Mouse (Mus musculus) v-Abl transformed pro-B cells (cell line): ENCODE measurements around the gene Abcd4.

Experiments used
- in situ Hi-C, 2 experiments: fragments of 400-800 bp; cut with MboI; formaldehyde crosslinking; loops; one replicate each; pipeline ENCODE4 v1.15.1; 2025; ENCODE audit not compliant: unreplicated experiment in 2 of 2

Abcd4 gene

DNA sequence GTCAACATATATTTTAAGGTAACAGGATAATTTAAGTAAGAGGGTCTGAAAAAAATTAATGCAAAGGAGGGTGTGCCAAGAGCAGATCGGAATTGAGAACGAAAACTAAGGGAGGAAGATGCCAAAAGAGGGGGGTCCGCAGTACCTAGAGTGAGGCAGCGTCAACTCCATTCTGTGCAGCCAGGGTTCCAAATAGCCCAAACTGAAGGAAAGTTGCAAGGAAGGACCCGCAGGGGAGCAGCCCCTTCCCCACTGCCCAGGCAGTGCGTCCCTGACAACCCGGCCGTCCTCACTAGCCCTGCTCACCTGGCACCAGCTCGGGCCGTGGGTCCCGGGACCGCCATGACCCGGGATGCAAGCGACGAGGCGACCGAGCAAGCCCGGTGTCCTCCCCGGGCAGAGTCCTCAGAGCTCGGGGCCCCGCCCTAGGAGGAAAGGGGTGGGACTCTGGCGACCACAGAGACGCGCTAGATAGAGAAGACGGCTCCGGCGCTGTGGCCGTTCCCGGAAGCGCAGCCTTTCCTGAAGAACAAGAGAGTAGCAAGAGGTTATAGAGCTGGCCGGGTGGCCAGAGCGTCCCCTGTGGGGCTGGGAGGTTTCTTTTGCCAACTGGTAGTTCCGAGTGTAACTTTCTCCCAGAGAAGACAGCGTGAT is at the start of gene Abcd4:
Gene Abcd4 (minus strand): TSS at position 437 of the 654 bp plus-strand sequence.
- in situ Hi-C loops, result no loop called here

DNA sequence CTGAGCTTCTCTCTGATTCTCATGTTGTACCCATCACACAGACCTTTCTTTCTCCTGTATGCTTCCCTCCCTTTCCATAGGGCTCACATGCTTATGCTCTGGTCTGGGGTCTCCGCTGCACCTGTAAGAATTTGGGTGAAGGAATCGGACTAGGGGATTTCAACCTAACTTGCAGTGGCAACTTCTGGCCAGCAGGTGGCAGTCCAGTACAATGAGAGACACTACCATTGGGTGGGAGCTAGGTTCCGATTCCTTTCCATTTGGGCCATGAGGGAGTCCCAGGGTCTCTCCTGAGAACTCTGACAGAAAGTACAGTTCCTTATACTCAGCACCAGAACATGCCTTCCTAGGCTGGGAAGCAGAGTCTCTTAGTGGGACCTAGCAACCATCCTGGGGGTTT is 36.7 kb upstream of the Abcd4 start:
- in situ Hi-C loops, result loop anchor here (10.0 to 25.0 kb wide), 3 partner anchors 381 to 658 kb away; no protein-coding TSS in a partner anchor

DNA sequence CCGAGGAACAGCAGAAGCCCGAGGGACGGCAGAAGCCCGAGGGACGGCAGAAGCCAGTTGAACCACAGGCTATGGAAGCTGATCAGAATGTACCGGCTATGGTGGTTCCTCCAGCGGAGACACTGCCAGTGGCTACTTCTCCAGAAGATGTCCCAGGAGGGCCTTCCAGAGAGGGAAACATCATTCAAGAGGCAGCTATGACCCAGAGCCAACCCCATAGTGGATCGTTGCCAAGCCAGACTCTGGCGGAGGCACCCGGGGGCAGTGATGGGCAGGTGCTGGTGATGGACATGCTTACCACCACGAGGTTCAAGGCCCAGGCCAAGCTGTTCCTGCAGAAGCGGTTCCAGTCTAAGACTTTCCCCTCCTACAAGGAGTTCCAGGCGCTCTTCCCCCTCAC is 33.0 kb upstream of the Abcd4 start:
- in situ Hi-C loops, result loop anchor here (10.0 to 25.0 kb wide), 3 partner anchors 385 to 662 kb away; no protein-coding TSS in a partner anchor

DNA sequence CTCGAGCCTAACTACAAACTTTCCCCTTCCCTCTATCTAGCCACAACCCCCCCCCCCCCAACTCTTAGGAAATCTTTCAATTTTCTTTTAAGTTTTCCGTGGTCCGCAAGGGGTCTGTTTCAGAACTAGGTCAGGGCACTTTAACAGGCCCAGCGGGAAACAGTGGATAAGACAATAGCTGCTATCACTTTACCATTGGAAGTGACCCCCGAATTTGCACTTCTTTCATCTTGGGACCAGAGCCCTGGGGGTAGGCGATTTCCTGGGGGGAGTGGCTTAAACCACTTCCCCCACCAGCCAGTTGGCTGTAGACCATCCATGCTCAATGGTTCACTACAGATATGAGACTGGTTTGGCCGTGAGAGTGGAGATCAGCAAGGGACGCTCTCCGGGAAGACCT is 23.4 kb upstream of the Abcd4 start, which contains the start of gene Vrtn:
Gene Vrtn (plus strand): TSS at position 366 of the 400 bp plus-strand sequence.
- in situ Hi-C loops, result loop anchor here in 1 of 2 experiments (25.0 kb wide), 1 partner anchor 672 kb away; no protein-coding TSS in a partner anchor

DNA sequence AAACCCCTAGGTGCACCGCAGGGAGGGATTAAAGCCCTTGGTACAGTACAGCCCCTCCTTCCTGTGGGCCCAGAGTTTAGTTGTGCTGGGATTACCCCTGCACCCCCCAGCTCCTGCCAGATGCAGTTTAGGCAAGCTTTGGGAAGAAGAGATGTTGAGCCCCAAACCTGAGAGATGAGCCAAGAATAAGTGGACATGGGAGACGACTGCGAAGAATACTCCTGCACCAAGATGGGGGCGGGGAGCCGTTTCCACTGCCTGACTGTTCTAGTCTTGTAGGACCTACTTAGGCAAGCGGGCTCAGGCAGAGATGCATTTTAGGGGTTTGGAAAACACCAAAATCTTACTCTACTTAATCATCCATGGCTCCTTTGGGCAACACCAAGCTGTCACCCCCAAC is 23.0 kb upstream of the Abcd4 start:
- in situ Hi-C loops, result loop anchor here in 1 of 2 experiments (25.0 kb wide), 1 partner anchor 672 kb away; no protein-coding TSS in a partner anchor

DNA sequence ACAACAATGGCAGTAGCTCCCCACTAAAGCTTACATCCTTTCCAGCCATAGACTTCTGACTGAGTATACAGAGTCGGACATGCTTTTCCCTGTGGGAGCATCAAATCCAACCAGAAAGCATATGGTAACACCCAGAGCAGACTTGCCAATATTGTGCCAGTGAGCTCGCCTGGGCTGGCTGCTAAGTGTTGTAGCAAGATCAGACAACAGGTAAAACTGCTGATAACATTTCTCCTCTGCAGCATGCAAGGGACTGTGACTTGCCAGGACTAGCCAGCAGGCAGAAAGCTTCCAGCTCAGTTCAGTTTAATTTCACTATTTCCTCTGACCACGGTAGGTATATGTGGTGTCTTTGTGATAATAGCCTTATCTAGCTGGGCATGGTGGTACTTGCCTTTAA is 14.7 kb upstream of the Abcd4 start:
- in situ Hi-C loops, result loop anchor here in 1 of 2 experiments (25.0 kb wide), 1 partner anchor 680 kb away; no protein-coding TSS in a partner anchor

DNA sequence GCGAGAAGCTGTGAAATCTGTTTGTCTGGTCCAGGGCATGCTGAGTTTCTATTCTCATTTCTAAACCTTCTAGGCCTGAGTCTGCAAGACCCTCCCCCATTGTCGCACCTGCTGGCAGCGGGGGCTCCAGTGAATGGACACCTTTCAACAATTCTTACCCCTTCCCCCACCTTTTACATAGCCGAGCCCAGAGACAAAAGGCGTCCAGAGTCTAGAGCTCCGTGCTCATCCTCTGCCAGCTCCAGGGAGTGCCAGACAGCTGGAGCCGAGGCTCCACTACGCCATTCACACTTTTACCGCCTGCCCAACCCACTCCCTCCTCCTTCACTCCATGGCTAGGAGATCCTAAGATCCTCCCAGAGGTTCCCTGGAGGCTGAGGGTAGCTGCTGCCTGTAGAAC is 7.9 kb upstream of the Abcd4 start:
- in situ Hi-C loops, result loop anchor here in 1 of 2 experiments (25.0 kb wide), 1 partner anchor 687 kb away; no protein-coding TSS in a partner anchor

DNA sequence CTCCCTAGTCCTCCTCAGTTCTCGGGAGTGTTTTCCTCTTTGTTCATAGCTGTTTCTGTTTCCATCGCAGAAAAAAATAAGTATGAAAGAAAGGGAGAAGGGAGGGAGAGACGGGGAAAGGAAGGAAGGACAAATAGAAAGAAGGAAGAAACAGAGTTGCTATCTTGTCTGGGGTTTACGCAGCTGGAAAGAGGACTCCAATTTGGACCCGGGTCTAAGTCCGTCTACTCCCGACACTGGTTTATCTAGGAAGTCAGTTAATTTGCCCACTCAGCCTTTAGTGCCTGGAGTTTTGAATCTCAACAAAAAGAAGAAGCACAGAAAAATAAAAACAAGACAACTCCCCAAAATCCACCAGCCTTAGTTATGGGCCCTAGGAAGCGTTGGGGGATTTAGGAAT is 7.4 kb upstream of the Abcd4 start:
- in situ Hi-C loops, result no loop called here

DNA sequence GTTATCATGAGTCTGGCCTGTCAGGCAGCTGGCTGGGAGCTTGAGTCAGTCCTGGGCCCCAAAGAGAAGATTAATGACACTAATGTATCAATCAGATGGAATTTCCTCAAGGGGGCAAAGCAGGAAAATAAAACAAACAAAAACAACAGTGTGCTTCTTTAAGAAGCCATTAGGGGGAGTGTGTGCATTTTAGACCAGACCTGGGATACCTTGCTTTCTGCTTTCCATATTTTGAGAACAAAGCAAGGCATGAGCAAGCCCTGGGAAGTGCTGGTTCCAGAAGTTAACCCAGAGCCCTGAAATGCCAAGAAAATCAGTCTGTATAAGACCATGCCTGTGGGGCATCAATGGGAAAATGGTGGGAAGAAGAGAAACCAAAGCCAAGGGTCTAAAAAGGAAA is 3.8 kb upstream of the Abcd4 start:
- in situ Hi-C loops, result no loop called here

DNA sequence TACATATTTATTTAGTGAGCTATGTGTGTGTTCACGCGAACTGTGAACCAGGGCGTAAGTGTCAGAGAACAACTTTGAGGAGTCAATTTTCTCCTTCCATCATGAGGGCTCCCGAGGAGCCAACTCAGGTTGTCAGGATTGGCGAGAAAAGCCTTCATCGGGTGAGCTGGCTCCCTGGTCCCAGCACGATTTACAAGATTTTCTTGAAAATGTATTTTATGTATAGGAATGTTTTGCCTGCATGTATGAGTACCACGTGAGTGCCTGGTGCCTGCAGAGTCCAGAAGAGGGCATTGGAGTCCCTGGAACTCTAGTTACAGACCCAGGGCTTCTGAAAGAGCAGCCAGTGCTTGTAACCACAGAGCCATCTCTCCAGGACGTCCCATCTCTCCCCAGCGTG is 450 bp upstream of the Abcd4 start:
- in situ Hi-C loops, result no loop called here

DNA sequence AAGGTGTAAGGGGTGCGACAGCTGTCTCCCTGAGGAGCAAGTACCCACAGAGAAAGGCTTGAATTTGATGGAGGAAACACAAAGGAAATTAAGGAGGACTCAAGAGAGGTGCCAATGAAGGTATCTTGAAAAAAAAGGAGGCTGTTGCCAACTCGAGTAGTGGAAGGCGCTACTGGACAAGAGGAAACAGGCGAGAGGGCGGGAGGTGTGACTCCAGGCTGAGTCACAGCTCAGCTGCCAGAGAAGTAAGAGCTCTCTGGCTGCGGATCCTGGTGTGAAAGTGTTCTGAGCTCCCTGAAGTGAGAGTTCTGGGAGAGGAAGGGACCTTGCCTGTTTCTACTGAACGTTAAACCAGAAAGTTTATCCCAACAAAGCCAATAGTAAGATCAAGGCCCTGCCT is 2.7 kb downstream of the Abcd4 start:
- in situ Hi-C loops, result no loop called here

DNA sequence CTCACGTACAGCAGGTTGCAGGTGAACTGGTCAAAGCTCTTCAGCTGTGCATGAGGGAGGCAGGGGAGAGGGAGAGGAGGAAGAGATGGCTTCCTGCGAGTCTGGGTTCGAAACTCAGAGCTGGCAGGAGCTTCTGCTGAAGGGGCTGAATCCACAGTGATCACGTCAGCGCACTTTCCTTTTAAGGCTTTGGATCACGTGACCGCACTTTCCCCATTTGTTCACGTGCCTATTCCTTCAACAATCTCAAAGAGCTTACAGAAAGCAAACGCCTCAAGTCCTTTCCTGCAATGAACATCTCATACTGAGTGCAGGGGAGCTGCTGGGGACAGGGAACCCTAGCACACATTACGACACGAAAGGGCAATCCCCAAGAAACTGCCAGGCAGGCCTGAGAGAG is 3.2 kb downstream of the Abcd4 start:
- in situ Hi-C loops, result no loop called here

DNA sequence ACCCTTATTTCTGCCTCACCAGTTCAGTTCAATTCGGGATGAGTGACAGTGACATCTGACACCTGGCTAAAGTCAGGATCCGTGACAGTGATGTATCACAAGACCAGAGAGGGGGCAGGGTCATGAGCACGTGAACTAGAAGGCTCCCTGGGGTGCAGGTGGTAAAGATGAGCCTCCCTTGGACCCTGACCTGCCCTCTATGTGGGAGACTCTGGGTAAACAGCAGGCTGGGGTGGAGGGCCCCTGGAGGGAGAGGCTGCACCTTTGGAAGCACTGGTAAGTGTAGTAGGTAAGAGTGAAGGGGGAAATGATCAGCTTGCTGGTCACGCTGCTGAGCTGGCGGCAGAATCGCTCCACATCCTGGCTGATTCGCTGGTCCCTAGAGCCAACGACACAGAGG is 4.7 kb downstream of the Abcd4 start:
- in situ Hi-C loops, result no loop called here

DNA sequence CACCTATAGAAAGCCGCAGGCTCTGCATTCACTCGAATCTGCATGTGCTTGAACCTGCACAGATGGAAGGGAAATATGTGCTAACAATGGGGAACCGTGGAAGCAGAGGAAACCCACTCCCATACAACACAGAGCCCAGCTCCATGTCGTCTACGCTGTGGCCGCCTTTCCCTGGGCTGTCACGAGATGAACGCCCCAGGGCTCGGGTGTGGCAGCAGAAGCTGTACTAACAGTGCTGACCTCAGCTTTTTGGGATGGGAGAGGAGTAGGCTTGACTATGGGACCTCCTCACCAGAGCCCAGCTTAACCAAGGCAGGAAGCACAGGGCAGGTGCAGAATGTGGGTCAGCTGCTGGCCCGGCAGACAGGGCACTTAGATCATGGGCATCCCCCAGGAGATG is 5.5 kb downstream of the Abcd4 start:
- in situ Hi-C loops, result no loop called here

DNA sequence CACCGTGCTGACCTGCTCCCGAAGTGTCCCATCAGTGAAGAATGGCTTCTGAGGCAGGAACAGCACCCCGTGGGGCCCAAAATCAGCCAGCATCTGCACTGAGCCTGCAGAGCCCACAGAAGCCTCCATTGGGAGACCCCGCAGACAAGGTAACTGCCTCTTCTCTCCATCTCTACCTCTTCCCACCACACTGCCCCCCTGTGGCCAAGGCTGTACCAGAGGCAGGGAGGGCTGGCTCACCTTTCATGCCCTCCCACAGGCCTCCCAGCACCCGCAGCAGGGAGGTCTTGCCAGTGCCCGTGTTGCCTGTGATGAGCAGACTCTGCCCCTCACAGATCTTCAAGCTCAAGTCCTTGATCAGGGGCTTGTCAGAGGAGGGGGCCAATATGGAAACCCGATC is 11.4 kb downstream of the Abcd4 start:
- in situ Hi-C loops, result no loop called here

DNA sequence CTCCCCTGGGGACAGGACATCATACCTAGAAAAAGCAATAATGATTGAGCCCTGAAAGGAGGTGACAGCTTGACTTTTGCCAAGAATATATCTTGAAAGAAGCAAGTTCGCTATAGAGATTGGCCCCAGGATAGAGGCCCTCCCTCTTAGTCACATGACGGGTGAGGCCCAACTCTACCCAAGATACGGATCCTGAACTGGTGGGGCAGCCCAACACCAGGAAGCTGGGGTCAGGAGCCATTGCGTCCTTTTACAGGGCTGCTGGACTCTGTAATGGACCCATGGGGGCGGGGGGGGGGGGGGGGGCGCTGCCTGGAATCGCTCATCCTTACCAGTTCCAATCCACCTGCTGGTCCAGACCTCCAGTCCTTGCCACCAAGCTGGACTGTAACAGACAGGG is 13.2 kb downstream of the Abcd4 start:
- in situ Hi-C loops, result no loop called here

DNA sequence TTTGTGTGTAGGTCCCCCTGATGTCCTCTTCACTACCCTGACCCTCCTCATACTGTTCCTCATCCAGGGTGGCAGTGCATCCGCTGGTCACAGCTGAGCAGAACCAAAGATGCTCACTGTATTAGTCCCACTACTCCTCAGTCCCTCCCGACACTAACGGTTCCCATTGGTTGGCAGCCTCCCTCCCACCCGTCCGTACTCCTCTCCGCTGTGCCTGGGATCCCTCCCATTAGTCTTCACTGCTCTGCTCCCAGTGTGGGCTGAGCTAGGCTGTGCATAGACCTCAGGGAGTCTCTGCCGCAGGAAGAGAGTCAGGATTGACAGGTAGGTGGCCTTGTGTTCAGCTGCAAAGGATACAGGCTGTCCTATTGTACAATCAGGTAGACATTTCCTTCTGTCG is 18.9 kb downstream of the Abcd4 start:
- in situ Hi-C loops, result loop anchor here in 1 of 2 experiments (25.0 kb wide), 1 partner anchor 436 kb away; no protein-coding TSS in a partner anchor

DNA sequence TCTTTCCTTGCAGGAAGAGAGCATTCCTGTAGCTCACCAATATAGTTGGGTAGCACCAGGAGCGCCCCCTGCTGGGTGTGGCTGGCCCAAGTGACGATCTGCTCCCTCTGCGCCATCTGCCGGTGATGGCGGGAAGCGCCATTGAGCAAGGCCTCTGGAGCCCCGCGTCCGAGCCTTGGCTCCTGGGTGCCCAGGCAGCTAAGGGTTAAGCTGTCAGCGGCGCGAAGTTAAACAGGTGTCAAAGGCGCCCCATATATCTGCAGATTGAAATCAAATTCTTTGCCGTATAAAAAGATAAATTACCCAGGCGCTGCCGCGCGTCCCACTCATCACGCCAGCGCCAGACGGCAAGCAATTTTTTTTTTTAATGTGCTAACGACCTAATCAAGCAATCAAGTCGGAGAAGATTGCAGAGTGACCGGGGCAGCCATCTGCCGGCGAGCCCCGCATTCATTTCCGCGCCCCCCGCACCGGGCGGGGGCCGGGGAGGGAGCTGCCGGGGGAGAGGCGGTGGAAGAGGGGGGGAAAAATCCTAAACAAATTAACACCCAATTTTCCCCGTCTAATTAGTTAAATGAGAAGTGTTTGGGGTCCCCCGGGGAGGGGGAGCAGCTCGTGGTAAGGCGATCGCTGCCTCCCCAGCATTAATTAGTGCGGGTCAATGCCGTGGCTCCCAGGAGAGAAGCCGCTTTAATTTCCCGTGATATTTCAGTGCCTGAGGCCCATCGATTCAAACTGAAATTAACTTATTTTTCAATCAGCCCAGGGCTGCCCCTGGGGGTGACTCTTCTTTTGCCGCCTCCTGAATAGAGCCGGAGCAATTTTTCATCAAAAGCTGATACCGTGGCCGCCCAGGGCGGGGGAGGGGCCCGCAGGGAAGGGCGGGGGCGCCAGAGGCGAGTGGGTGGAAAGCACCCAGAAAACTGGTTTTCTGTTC is 27.1 kb downstream of the Abcd4 start:
- in situ Hi-C loops, result loop anchor here (5.0 to 25.0 kb wide), 4 partner anchors 48 to 428 kb away; no protein-coding TSS in a partner anchor

DNA sequence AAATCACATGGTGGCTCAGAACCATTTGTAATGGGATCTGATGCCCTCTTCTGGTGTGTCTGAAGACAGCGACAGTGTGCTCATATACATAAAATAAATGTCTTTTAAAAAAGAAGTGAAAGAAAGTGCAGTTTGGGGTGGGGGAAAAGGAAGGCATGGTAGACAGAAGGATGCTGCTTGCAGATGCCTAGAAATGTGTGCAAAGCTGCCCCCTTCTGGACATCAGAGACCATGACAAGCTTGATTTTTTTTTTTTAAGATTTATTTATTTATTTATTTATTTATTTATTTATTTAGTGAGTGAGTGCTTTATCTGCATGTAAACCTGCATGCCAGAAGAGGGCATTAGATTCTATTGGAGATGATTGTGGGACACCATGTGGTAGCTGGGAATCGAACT is 35.9 kb downstream of the Abcd4 start:
- in situ Hi-C loops, result loop anchor here (10.0 to 25.0 kb wide), 2 partner anchors 236 to 419 kb away; no protein-coding TSS in a partner anchor

DNA sequence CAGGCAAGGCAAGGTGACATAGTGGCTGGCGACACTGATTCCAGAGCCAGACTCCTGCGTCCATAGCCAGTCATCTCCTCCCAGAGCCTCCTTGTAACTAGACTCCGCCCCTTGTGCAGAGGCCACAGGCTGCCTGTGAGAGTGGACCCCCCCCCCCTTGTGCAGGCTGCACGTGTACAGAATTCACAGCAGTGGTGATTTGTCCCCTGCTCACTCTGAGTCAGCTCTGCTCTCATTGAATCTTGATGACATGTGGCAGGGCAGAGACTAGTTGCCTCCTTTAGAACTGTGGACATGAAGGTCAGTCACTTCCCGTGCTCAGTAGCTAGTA is 38.8 kb downstream of the Abcd4 start:
- in situ Hi-C loops, result loop anchor here in 1 of 2 experiments (25.0 kb wide), 1 partner anchor 416 kb away; no protein-coding TSS in a partner anchor
